Mouse (Mus musculus): ENCODE data around the gene Lrrfip2.
A peak's percentile ranks its signal among the peaks of the same experiment; 100 is the strongest.

Gene Lrrfip2

GRCm38 (mm10) chr9:111272356-111272755, 155.0 kb downstream of the Lrrfip2 start:
- DNase-seq (ENCODE audit: low read depth in 2 of 2, low spot score in 2 of 2) = peak; percentile 2 to 3

- no peak for DNase-seq (ENCODE audit: low read depth in 2 of 2, low spot score in 2 of 2)
Measured at GRCm38 (mm10) chr9:111272996-111273785, 155.8 kb downstream of the Lrrfip2 start.

GRCm38 (mm10) chr9:111273958-111274357, 156.6 kb downstream of the Lrrfip2 start:
- DNase-seq (ENCODE audit: low read depth in 2 of 2, low spot score in 2 of 2) = no peak

- peak in 1 of 2 experiments; percentile 18 for DNase-seq (ENCODE audit: low read depth in 2 of 2, low spot score in 2 of 2)
Measured at GRCm38 (mm10) chr9:111275156-111275555, 157.8 kb downstream of the Lrrfip2 start.

Measured in CD8-positive naive resting alpha-beta T cell, adult 2 months (primary cell).